Mouse (Mus musculus) gonadal fat pad, adult 2 months (tissue): ENCODE results near the gene Usp2. TPM values are rescaled to one million over a fixed set of nuclear protein-coding genes. Genes with fewer than 3 reads are reported as not detected.

Experiments used
- DNase-seq: peaks from one replicate; pipeline ENCODE4 v3.0.0-alpha.2; 2012; ENCODE audit warnings: low read depth
- polyA plus RNA-seq: library from polyadenylated mRNA; depleted of rRNA; stranded (reverse); fragments of >200 nt; gene quantifications from 2 replicates; pipeline ENCODE4 v1.2.3, GENCODE M21; 2012; rRNA removed

The Usp2 gene
- 19.3 and 24.5 TPM in 2 replicates for polyA plus RNA-seq

DNA sequence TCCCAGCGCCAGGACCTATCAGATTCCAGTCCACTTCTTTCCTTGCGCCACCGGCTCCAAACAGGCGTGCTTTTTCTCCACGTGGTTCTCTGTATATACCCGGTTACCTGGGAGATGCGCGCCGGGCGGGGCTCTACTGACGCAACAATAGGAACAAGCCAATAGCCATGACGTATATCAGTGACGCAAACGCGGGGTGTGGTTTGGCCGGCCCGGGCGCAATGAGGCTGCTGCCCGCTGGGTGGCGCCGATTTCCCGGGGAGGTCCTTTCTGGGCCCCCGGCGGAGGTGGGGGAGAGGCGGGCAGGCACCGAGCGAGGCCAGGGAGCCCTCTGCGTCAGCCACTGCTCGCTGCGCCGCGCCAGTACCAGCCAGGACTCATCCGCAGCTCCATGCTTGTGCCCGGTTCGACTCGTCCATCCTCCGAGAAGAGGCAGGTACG, at the start of gene Usp2:
Gene Usp2, plus strand, starts transcription at position 237 of the 441 bp plus-strand sequence.
- no peak for DNase-seq

DNA sequence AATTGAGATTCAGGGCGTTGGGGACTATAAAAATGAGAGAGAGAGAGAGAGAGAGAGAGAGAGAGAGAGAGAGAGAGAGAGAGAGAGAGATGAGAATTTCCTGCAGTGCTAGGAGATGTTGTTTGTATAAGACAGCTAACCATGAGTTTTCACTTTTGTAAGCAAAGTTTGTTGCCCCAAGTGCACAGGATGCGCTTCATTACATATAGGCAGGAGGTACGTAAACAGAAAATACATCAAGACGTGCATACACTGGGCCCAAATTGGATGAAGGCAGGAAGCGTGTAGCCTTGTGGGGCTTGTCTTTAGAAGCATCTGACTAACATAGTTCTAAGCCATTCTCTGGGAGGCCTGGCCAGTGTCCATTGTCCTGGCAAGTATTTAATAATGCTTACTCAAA, 49.0 kb upstream of the Usp2 start:
- DNase-seq = no peak

DNA sequence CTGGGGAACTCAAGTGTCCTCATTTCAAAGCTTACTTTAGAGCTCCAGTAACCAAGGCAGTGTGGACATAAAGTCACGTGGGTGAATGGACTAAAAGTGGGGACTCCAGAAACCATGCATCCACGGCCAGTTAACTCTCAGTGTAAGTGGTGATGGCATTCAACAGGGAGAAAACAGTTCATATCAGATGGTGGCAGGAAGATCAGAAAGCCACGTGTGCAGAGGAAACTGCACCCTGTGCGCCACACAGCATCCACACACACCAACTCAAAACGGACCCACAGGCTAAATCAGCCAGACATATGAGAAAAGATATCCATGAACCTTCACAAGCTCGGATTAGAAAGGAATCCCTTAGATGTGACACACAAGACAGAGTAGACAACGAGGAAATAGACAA, 46.8 kb upstream of the Usp2 start:
- DNase-seq = no peak

DNA sequence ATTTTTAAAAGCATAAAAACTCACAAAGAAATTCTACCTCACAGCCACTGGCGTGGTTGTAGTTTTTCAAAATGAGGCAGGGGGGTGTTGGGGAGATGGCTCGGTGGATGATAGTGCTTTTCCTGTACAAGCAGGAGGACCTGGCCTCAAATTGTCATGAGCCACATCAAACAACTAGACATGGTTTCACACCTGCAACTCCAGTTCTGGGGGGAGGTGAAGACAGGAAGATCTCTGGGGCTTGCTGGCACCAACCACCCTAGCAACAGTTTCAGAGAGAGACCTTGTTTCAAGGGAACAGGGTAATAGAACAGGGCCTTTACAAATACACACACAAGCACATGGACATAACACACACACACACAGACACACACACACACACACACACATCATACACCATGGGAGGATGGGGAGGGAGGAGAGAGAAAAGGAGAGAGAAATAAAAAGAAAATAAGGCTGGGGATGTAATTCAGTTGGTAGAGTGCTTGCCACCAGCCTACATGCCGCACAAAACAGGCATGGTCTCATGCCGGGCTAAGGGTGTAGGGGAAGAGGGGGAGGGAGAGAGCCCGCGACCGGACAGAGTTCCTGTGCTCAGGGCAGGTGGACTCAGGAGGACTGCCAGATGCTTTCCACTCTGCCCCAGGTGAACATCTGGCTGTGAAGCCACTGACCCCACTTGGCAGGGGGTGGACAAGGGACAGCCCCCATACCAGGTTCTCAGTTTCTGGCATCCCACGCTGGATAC, 44.5 kb upstream of the Usp2 start:
- DNase-seq = no peak

DNA sequence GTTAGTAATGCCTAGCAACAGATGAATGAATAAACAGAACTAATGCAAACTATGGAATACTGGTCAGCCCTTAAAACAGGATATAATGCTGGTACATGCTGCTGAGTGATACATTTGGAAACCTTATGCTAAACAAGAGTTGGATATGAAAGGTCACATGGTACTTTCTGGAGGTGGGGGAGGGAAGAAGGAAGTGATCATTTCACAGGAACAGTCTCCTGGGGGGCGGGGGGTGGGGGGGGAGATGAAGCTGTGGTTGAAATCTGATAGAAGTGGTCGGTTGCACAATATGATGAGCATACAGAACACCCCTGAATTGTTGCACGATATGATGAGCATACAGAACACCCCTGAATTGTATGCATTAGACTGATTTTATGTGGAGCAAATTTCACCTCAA, 42.7 kb upstream of the Usp2 start:
- DNase-seq = no peak

DNA sequence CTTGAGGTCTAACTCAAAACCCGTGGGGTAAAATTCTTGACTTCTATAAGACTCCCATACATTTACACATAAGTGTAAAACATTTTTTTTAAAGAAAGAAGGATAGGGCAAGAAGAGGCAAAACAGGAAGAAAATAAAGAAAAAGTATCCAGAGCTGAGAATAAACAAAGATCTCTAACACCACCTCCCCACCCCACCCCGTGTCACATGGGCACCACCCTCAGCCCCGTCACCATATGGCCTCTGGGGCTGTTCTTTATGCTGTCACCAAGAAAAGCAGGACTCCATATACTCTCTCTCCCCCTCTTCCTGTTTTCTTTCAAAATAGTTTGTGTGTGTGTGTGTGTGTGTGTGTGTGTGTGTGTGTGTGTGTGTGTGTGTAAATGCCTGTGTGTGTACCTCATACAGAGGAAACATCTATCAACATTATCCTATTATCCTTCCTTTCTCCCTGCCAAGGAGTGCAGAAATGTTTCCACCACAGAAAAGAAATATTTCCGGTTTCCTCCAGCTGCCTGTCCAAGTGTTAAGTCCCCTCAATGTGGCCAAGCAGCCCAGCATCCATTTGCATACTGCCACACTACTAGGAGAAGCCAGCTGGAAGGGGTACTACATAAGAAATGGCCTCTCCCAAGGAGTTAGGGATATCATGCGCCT, 37.1 kb upstream of the Usp2 start:
- DNase-seq = no peak

DNA sequence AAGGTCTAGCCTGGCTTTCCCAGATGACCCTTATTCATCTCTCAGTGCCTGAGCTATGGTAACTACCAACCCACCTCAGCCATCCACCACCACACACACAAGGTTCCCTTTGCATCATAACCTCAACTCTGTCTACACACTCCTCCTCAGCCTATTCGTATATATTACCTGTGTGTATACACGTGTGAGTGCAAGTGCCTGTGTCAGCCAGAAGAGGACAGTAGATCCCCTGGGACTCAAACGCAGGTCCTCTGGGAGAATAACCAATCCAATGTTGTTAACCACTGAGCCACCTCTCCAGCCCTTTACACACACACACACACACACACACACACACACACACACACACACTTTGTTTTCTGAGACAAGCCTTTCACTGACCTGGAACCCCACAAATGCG, 36.2 kb upstream of the Usp2 start:
- DNase-seq = no peak

DNA sequence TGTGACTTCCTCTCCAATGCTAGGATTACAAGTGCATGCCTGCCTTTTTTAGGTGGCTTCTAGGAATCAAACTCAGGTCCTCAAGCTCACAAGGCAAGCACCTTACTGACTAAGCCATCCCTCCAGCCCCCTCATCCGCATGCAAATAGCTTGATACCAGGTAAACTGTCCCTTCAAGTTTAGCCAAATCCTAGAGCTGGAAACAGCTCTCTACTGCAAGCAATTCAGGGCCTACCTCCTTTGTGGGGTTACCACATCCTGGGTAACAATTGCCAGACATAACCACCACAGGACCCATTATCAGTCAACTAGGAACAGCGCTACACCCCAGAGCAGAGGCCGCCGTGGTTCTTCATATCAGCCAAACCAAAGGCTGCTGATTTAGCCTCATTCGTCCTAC, 35.7 kb upstream of the Usp2 start:
- DNase-seq = no peak

DNA sequence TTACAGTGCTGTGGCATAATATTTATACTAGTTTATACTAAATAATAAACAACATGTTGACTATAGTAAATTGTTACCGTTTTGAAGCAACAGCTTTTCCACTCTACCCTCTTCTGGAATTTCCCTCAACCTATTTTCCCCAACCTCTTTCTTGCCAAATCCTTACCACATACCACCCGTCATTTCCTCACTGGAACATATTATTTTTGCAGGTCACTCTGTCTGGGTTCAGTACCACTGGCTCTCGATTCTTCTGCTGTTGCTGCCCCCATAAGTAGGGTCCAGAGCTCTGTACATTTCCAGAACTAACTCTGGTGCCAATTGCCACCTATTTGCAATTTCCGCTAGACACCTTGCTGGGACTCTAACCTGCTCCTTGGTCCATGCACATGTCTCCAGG, 34.9 kb upstream of the Usp2 start:
- no peak for DNase-seq

DNA sequence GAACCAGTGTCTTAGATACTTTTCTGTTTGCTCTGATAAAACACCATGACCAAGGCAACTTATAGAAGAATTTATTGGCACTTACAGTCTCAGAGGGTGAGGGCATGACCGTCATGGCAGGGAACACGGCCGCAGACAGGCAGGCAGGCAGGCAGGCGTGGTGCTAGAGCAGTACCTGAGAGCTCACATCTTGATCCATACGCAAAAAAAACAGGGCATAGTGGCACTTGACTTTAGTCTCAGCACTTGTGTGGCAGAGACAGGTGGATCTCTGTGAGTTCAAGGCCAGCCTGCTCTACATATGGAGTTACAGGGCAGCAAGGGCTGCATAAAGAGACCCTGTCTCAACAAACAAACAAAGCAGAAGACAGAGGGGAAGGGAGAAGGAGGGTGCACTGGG, 33.5 kb upstream of the Usp2 start:
- no peak for DNase-seq

DNA sequence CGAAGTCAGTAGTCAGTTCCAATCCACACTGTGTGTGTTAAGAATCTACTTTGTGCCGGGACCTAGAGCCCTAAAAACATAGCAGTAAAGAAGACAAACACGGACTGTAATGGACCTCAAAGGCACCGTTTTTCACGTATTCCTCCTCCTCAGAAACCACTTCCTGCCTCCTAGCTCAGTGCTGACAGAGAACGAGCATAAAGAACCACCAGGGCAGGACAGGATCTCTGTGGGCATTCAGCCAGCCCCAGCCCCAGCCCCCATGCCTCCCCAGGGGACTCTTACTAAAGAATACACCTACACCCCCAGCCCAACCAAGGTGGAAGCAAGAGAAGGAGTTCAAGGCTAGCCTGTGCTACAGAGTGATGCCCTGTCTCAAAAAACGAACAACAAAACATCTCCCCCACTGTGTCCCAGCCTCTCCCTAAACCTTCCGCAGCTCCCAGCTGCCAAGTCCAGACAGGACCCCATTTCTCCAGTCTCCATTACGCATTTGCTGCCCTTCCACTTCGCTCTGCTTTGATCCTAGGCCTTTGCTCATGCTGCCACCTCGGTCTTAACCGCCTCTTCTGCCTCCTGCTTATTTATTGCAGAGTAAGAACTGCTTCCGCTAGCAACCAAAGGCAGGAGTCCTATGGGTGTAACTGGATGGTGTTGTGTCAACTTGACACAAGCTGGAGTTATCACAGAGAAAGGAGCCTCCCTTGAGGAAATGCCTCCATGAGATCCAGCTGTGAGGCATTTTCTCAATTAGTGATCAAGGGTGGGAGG, 32.7 kb upstream of the Usp2 start:
- DNase-seq = no peak

DNA sequence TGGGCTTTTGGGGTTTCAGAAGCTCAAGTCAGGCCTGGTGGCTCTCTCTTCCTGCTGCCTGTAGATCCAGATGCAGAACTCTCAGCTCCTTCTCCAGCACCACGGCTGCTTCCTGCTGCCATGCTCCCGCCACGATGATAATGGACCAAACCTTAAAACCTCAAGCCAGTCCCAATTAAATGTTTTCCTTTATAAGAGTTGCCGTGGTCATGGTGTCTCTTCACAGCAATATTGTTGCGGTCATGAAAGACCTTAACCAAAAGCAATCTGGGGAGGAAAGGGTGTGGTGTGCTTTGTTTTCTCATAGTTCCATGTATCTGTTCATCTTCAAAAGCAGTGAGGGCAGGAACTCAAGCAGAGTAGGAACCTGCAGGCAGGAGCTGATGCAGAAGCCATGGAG, 29.7 kb upstream of the Usp2 start:
- DNase-seq = no peak

DNA sequence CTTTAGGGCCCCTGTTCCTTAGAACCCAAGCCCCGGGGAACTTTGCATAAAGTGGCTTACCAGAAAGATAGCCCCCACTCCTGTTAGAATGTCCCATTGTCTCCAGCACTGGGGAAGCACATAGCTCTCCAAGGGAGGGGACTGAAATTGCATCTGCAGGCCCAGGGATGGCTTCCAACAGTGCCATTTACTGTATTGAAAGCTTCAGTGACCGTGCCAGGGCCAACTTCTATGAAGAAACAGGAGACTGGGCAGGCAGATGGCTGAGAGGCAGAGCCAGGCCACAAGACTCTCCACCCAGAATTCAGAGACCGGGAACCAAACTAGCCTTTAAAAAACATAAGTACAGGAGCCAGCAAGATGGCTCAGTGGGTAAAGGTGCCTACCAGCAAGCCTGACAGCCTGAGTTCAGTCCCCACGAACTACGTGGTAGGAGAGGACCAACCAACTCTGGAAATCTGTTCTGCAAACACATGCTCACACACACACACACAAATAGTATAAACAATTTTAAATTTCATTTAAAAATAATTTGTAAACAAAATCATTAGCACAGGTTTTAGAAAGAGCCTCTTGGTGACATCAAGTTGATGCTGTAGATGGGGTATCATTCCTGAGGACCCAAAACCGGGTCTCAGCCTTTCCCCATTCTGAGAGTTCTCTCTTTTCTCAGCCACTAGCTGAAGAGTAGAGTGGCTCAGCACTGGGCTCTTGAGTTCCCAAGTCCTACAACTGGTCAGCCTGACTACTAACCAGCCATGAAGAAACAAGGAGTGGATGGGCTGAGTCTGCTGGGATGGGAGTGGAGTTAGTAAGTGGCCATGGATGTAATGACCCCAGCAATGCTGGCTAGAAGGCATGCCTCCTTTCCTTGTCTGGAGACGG, 25.1 kb upstream of the Usp2 start:
- DNase-seq = no peak

DNA sequence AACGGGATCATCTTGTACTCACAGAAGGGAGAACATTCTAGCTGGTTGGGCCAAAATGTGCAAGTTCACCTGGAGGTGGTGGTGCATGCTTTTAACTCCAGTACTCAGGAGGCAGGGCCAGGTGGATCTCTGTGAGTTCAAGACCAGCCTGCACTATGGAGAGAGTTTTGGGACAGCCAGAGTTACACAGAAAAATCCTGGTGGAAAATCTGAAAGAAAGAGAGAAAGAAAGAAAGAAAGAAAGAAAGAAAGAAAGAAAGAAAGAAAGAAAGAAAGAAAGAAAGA, 24.5 kb upstream of the Usp2 start:
- no peak for DNase-seq

DNA sequence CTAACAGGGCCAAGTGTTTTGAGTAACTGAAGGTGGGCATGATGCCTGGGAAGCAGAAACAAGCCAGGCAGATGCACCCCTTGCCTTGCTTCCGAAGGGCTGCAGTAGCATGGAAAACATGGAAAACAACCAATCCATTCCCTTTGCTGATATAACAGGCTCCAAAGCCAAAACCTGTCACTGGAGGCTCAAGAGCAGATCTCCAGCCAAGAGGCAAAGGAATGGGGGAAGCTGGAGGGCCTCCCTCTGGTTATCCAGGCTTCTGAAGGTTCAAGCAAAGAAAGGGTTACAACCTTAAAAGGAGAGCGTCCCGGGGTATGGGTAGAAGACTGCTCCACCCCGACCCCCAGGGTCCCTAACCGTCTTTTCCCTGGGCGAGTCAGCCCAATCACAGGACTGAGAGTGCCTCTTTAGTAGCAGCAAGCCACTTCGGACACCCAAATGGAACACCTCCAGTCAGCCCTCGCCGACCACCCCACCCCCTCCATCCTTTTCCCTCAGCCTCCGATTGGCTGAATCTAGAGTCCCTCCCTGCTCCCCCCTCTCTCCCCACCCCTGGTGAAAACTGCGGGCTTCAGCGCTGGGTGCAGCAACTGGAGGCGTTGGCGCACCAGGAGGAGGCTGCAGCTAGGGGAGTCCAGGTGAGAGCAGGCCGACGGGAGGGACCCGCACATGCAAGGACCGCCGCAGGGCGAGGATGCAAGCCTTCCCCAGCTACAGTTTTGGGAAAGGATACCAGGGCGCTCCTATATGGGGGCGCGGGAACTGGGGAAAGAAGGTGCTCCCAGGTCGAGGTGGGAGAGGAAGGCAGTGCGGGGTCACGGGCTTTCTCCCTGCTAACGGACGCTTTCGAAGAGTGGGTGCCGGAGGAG, 23.7 kb upstream of the Usp2 start, which contains the start of gene Thy1:
Gene Thy1, plus strand, starts transcription at position 549 of the 872 bp plus-strand sequence.
- DNase-seq = no peak

DNA sequence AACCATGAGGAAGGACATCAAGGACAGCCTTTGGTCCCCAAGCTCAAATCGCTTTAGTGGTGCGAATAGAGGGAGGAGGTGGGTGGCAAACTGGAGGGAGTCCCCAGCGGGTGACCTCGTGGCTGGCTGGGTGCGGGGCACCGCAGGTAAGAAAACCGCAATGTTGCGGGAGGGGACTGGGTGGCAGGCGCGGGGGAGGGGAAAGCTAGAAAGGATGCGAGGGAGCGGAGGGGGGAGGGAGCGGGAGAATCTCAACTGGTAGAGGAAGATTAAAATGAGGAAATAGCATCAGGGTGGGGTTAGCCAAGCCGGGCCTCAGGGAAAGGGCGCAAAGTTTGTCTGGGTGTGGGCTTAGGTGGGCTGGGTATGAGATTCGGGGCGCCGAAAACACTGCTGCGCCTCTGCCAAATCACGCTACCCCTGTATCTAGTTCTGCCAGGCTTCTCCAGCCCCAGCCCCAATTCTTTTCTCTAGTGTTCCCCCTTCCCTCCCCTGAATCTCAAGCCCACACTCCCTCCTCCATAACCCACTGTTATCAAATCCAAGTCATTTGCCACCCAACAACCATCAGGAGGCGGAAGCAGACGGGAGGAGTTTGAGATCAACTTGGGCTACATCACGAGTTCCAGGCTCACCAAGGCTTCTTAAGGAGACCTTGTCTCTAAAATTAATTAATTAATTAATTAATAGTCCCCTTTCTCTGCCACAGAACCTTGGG, 23.0 kb upstream of the Usp2 start:
- no peak for DNase-seq

DNA sequence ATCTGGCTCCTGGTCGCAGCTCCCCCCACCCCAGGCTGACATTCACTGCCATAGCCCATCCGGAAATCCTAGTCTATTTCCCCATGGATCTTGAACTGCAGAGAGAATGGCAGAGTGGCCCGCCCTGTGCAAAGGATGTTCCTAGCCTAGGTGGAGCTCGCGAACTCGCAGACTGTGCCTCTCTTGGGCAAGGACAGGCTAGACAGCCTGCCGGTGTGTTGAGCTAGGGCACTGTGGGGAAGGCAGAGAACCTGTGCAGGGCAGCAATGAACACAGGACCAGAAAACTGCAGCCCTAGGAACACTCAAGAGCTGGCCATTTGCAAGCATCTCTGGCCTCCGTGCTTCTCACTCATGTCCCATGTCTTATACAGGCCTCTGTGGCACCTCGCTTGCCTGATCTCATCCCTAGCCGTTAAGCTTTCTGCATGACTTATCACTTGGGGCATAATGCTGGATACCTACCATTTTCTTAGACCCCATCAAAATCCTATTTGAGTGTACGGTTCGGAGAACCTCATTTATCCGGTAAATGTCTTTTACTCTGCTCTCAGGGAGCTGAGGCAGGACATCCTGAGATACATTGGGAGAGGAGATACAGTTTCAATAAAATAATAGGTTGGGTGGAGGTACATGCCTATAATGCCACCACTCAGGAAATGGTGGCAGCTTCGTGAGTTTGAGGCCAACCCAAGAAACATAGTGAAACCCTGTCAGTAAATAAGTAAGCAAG, 22.2 kb upstream of the Usp2 start:
- no peak for DNase-seq

DNA sequence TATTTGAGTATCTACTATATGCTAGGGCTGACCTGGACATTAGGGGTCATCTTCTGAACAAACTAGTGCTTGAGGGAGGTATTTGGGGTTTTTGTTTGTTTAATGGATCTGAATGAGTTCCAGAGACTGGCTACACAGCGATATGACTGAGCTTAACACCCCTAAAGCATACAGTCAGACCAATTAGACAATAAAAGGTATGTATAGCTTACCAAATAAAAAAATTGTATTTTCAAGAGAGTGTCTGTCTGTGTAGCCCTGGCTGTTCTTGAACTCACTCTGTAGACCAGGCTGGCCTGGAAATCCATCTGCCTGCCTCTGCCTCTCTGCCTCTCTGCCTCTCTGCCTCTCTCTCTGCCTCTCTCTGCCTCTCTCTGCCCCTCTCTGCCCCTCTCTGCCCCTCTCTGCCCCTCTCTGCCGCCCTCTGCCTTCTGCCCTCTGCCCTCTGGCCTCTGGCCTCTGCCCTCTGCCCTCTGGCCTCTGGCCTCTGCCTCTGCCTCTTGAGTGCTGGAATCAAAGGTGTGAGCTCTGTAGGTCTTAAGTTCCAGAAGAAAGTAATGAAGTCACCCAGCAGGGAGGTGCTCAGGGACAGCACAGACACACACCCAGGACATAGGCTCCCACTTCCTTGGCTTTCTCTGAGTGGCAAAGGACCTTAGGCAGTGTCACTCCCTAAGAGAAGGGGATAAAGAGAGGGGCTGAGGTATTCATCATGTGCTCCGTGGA, 21.5 kb upstream of the Usp2 start:
- no peak for DNase-seq

DNA sequence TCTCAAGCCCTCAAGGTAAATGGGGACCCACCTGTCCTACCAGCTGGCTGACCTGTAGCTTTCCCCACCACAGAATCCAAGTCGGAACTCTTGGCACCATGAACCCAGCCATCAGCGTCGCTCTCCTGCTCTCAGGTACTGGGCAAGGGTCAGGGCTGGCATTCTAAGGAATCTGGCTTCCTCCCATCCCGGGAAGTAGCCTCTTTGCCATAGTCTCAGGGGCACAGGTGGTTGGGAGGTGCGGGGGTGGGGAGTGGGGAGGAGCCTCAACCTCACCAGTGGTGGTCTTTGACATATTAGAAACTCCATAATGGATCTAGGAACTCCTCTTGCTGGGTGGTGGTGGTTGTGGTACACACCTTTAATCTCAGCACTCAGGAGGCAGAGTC, 20.9 kb upstream of the Usp2 start:
- DNase-seq = no peak
